ENCODE assay signal across 8 mouse cellular contexts in genomic region chr1:120327714-120328113, GRCm38 (mm10). TPM values are rescaled to one million over a fixed set of nuclear protein-coding genes. Genes with fewer than 3 reads are reported as not detected.
A peak's percentile ranks its signal among the peaks of the same experiment; 100 is the strongest.
DNase-seq lines count a peak whose midpoint lies in the region; ATAC-seq and TF ChIP-seq lines count a peak whose summit lies in the region.

No protein-coding gene starts in this region.

- no peak for ATAC-seq in lung, embryonic 14.5 days (ENCODE audit: insufficient read depth)

- no peak overlapping the region for H3K27ac ChIP-seq in lung, embryonic 14.5 days (ENCODE audit: low read depth)

- no peaks in the 10 kb centered on the region for H3K27me3 ChIP-seq in lung, embryonic 14.5 days (ENCODE audit: insufficient read depth, low read length)

- no peak overlapping the region for H3K4me2 ChIP-seq in lung, embryonic 14.5 days

- no peaks in the 10 kb centered on the region for H3K4me1 ChIP-seq in lung, embryonic 14.5 days (ENCODE audit: insufficient read depth)

- DNase-seq in gastrocnemius, postnatal 10 days = peak; percentile 45
- DNase-seq in gastrocnemius, postnatal 25 days = no peak
- DNase-seq in urinary bladder, adult 18-20 months (ENCODE audit: low spot score in 2 of 2) = peak; percentile 8 to 10
- DNase-seq in urinary bladder, postnatal 10 days (ENCODE audit: low spot score) = no peak
- peak; percentile 32 to 54 for DNase-seq in cerebellum, postnatal 25 days
- DNase-seq in heart, postnatal 4 days = peak; percentile 46
- peak; percentile 79 for DNase-seq in lung, embryonic 14.5 days
- DNase-seq in spleen, postnatal 36 days (ENCODE audit: low spot score in 2 of 2) = peak; percentile 7 to 11

- H3K4me3 ChIP-seq in lung, embryonic 14.5 days (ENCODE audit: low read depth, low read length) = no peak overlapping the region

- no peaks in the 10 kb centered on the region for H3K9me3 ChIP-seq in lung, embryonic 14.5 days (ENCODE audit: low read depth, low read length)

- H3K9ac ChIP-seq in lung, embryonic 14.5 days = no peak overlapping the region

- 16% methylated on average over 6 of the region's 6 CpGs for WGBS in lung, embryonic 14.5 days

- H3K36me3 ChIP-seq in lung, embryonic 14.5 days (ENCODE audit: insufficient read depth) = no peaks in the 10 kb centered on the region

- peak; percentile 82 for TF ChIP-seq CTCF in lung, embryonic 14.5 days (IDR thresholded peaks at IDR 0.05; ENCODE audit: low read depth)

RNA-seq across cellular contexts. Expression of gene C1ql2, which starts 12.7 kb away (rescaled TPM):
- total RNA-seq in gastrocnemius, postnatal 10 days (2021) = not detected
- not detected for total RNA-seq in gastrocnemius, postnatal 25 days (2021)
- total RNA-seq in heart, postnatal 4 days (2021) = not detected
- 0.12 and 0.20 TPM in 2 replicates for polyA plus RNA-seq in lung, embryonic 14.5 days (2014; fragmentation: Nextera tagmentation; extraction: Ambion mirVana)

RNA-seq across cellular contexts. Expression of gene Steap3, which starts 55.2 kb away (rescaled TPM):
- 10 to 100 TPM; 41.2 to 41.4 TPM for total RNA-seq in gastrocnemius, postnatal 10 days (2021)
- total RNA-seq in gastrocnemius, postnatal 25 days (2021) = 10 to 100 TPM; 21.6 to 22.6 TPM
- 10 to 100 TPM; 24.3 to 24.8 TPM for total RNA-seq in heart, postnatal 4 days (2021)
- polyA plus RNA-seq in lung, embryonic 14.5 days (2014; fragmentation: Nextera tagmentation; extraction: Ambion mirVana) = 2.3 and 2.9 TPM in 2 replicates

Comparison
In these comparisons a context has a peak if more than half of its experiments do, and no peak if none do; other contexts are left out.
1. DNase-seq: peak in gastrocnemius, postnatal 10 days (single experiment), urinary bladder, adult 18-20 months (2 of 2), cerebellum, postnatal 25 days (2 of 2), heart, postnatal 4 days (single experiment), lung, embryonic 14.5 days (single experiment) and spleen, postnatal 36 days (2 of 2); none in gastrocnemius, postnatal 25 days (single experiment) and urinary bladder, postnatal 10 days (single experiment).